Mouse (Mus musculus): Measurements from ENCODE around the gene Zfp157. TPM values are rescaled to one million over a fixed set of nuclear protein-coding genes. Genes with fewer than 3 reads are reported as not detected.

Zfp157 gene
- polyA plus RNA-seq, 1 experiment from 2014 or later, result 9.2 TPM

Other genes with a start within 250 kb of the Zfp157 start
- gene Mblac1, start 247.2 kb upstream of the Zfp157 start, polyA plus RNA-seq (2015; fragmentation: Nextera tagmentation; extraction: Ambion mirVana), result 5.2 and 6.0 TPM in 2 replicates
- gene Nxpe5, start 215.6 kb upstream of the Zfp157 start, polyA plus RNA-seq (2015; fragmentation: Nextera tagmentation; extraction: Ambion mirVana), result 0.07 and 0.12 TPM in 2 replicates
- gene Lamtor4, start 186.0 kb upstream of the Zfp157 start, polyA plus RNA-seq (2015; fragmentation: Nextera tagmentation; extraction: Ambion mirVana), result 124 and 135 TPM in 2 replicates
- gene BC037034, start 177.4 kb upstream of the Zfp157 start, polyA plus RNA-seq (2015; fragmentation: Nextera tagmentation; extraction: Ambion mirVana), result 4.4 and 4.8 TPM in 2 replicates
- gene Gal3st4, start 168.6 kb upstream of the Zfp157 start, polyA plus RNA-seq (2015; fragmentation: Nextera tagmentation; extraction: Ambion mirVana), result 0.63 and 0.65 TPM in 2 replicates
- gene Gm43720, start 161.5 kb upstream of the Zfp157 start, polyA plus RNA-seq (2015; fragmentation: Nextera tagmentation; extraction: Ambion mirVana), result 0.07 TPM in 2 replicates
- gene Gpc2, start 161.5 kb upstream of the Zfp157 start, polyA plus RNA-seq (2015; fragmentation: Nextera tagmentation; extraction: Ambion mirVana), result 1.4 TPM in 2 replicates
- 6.3 and 7.5 TPM in 2 replicates for gene Stag3, start 161.2 kb upstream of the Zfp157 start, polyA plus RNA-seq (2015; fragmentation: Nextera tagmentation; extraction: Ambion mirVana)
- gene Pvrig, start 99.5 kb upstream of the Zfp157 start, polyA plus RNA-seq (2015; fragmentation: Nextera tagmentation; extraction: Ambion mirVana), result 0.21 TPM in 1 of 2 replicates, not detected in the other
- gene 1700123K08Rik, start 123.2 kb downstream of the Zfp157 start, polyA plus RNA-seq (2015; fragmentation: Nextera tagmentation; extraction: Ambion mirVana), result not detected in 2 replicates
- 25.0 and 27.6 TPM in 2 replicates for gene Zfp68, start 178.3 kb downstream of the Zfp157 start, polyA plus RNA-seq (2015; fragmentation: Nextera tagmentation; extraction: Ambion mirVana)
- 3.4 and 3.7 TPM in 2 replicates for gene A430033K04Rik, start 181.4 kb downstream of the Zfp157 start, polyA plus RNA-seq (2015; fragmentation: Nextera tagmentation; extraction: Ambion mirVana)